Mouse (Mus musculus) cerebellum, postnatal 14 days (tissue): ENCODE measurements around the gene Pak3.

ENCODE experiments used
- DNase-seq, 2 experiments: peaks; one replicate each; pipeline ENCODE4 v3.0.0; 2021; ENCODE audit warnings: mixed read lengths in 2 of 2

The Pak3 gene

GRCm38 (mm10) chrX:143518168-143518901, at the start of gene Pak3:
Pak3 (plus strand) TSS chrX:143518591.
- DNase-seq, result peak; percentile 37 to 46

GRCm38 (mm10) chrX:143482866-143483265, 35.5 kb upstream of the Pak3 start:
- peak; percentile 100 for DNase-seq

GRCm38 (mm10) chrX:143501053-143501695, 17.2 kb upstream of the Pak3 start:
- no peak for DNase-seq

GRCm38 (mm10) chrX:143501776-143502365, 16.5 kb upstream of the Pak3 start:
- no peak for DNase-seq

- DNase-seq, result peak; percentile 27 to 49
Measured at GRCm38 (mm10) chrX:143518917-143519316, 526 bp downstream of the Pak3 start.

- peak; percentile 12 to 15 for DNase-seq
Measured at GRCm38 (mm10) chrX:143519454-143519853, 1.1 kb downstream of the Pak3 start.

GRCm38 (mm10) chrX:143520195-143520594, 1.8 kb downstream of the Pak3 start:
- DNase-seq, result no peak

- no peak for DNase-seq
Measured at GRCm38 (mm10) chrX:143532331-143532730, 13.9 kb downstream of the Pak3 start.

GRCm38 (mm10) chrX:143533574-143533973, 15.2 kb downstream of the Pak3 start:
- peak; percentile 6 to 10 for DNase-seq

GRCm38 (mm10) chrX:143542756-143543155, 24.4 kb downstream of the Pak3 start:
- DNase-seq, result no peak

- peak; percentile 7 for DNase-seq
Measured at GRCm38 (mm10) chrX:143543186-143543793, 24.9 kb downstream of the Pak3 start.

GRCm38 (mm10) chrX:143573691-143574090, 55.3 kb downstream of the Pak3 start:
- DNase-seq, result peak in 1 of 2 experiments; percentile 2

- DNase-seq, result no peak
Measured at GRCm38 (mm10) chrX:143579925-143580324, 61.5 kb downstream of the Pak3 start.

GRCm38 (mm10) chrX:143580458-143580959, 62.1 kb downstream of the Pak3 start:
- DNase-seq, result no peak

- DNase-seq, result no peak
Measured at GRCm38 (mm10) chrX:143606877-143607449, 88.6 kb downstream of the Pak3 start.

GRCm38 (mm10) chrX:143618734-143619133, 100.3 kb downstream of the Pak3 start:
- peak; percentile 3 to 7 for DNase-seq

- DNase-seq, result peak; percentile 2 to 8
Measured at GRCm38 (mm10) chrX:143627767-143628166, 109.4 kb downstream of the Pak3 start.

- DNase-seq, result peak in 1 of 2 experiments; percentile 3
Measured at GRCm38 (mm10) chrX:143643936-143644335, 125.5 kb downstream of the Pak3 start.

GRCm38 (mm10) chrX:143644807-143645206, 126.4 kb downstream of the Pak3 start:
- no peak for DNase-seq

- DNase-seq, result no peak
Measured at GRCm38 (mm10) chrX:143654308-143655176, 136.2 kb downstream of the Pak3 start.

- no peak for DNase-seq
Measured at GRCm38 (mm10) chrX:143655177-143655492, 136.7 kb downstream of the Pak3 start.
